Mouse (Mus musculus): Measurements from ENCODE around the gene Myo10.

DNA sequence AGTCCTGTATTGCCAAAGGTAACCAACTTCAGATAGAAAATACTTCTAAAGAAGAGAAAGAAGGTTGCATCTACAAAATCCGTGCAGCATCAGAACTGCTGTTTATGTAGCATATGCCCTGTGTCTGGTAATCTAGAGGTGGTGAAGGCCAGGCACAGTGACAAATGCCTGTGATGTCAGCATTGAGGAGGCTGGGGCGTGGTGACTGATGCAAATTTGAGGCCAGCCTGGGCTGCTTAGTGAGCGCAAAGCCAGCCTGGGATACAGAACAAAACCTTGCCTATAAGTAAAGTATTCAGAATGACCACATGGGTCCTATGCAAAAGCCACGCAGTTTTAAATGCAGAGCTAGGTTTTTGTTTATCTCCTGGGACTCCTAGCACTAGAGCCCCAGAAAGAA, 106.2 kb downstream of the Myo10 start:
- no peak for TF ChIP-seq CTCF (IDR thresholded peaks at IDR 0.05; ENCODE audit: low read depth, low read length)
- no peak for TF ChIP-seq POLR2A (IDR thresholded peaks at IDR 0.05; ENCODE audit: extremely low read depth, insufficient read depth, low read length)

Data from liver, adult 2 months (tissue).